Mouse (Mus musculus): Measurements from ENCODE around the gene Snrnp25. TPM values are rescaled to one million over a fixed set of nuclear protein-coding genes. Genes with fewer than 3 reads are reported as not detected.

Gene Snrnp25
- 12.5 and 12.8 TPM in 2 replicates for total RNA-seq (2023)

DNA sequence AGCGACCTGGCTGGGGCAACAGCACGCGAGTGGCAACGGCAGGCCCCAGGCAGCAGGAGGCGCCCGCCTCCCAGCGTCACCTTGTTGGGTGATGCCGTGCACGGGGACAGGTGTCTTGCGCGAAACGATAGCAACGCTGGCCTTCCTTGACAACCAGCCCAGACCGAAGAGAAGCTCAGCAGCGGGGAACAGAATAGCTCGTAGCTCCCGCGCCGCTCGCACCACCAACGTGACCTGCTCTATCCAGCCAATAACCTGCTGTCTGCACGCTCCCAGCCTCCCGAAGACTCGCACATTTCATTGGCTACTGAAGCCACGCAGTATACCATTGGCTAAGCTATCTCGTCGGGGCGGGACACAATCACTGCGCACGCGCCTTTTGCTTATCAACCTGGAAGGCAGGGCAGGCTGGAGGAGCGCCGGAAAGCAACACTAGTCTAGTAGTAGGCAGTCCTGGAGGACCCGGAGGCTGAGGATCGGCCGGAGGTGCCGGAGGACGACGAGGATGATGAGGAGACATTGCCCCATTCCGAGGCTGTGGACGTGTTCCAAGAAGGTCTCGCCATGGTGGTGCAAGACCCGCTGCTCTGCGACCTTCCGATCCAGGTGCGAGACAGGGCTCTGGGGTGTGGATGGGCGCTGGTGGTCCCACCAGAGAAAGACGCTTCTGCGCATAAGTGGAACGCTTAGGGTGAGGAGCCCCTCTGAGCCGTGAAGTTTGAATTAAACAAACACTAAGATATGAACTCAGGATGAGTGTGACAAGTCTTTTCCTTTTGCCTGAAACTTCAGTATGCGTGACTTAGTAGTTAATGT is at the start of gene Snrnp25:
TSS of gene Snrnp25 (plus strand) at position 358 of the 816 bp plus-strand sequence.

DNA sequence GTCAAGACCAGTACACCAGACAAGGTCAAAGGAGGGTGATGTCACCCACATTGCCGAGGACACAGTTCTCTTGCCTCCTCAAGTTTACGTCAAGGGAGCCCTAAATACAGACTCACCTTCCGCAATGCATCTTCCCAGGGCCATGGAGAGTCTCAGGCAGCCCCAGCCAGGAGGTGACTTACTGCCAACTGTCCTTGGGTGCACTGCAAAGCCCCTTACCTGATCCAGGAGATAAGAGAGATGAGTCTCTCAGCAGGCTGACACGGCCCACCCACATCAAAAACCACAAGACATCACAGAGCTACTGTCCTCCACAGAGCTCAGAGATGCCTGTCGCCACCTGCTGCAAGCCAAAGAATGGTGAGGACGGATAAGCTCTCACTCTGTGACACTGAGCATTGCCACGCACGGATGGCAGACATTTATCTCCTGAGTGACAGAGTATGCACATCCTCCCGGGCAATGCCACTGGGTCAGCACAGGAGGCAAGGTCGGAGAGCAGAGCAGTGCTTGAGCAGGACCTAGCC is 5.1 kb upstream of the Snrnp25 start, which contains the start of gene Il9r:
TSS of gene Il9r (minus strand) at position 205 of the 527 bp plus-strand sequence.

GRCm38 (mm10) chr11:32221951-32222409 is 16.8 kb downstream of the Snrnp25 start, which contains the start of gene Rhbdf1:
Gene Rhbdf1 (minus strand): TSS chr11:32222300.

GRCm38 (mm10) chr11:32226124-32226871 is 21.1 kb downstream of the Snrnp25 start, which contains the start of gene Mpg:
Gene Mpg (plus strand): TSS chr11:32226505.

Other genes with a start within 250 kb of the Snrnp25 start
- gene 4930524B15Rik, start 239.8 kb upstream of the Snrnp25 start, total RNA-seq (2023), result not detected in 2 replicates
- 1.5 TPM in 1 of 2 replicates, not detected in the other for gene Nsg2, start 205.0 kb upstream of the Snrnp25 start, total RNA-seq (2023)
- not detected in 2 replicates for gene Il9r, start 5.1 kb upstream of the Snrnp25 start, total RNA-seq (2023)
- gene Rhbdf1, start 16.9 kb downstream of the Snrnp25 start, total RNA-seq (2023), result 0.69 and 1.0 TPM in 2 replicates
- 5.8 and 6.9 TPM in 2 replicates for gene Mpg, start 21.1 kb downstream of the Snrnp25 start, total RNA-seq (2023)
- gene Nprl3, start 62.3 kb downstream of the Snrnp25 start, total RNA-seq (2023), result 7.0 and 7.1 TPM in 2 replicates
- not detected in 2 replicates for gene Hba-x, start 71.0 kb downstream of the Snrnp25 start, total RNA-seq (2023)
- 79.8 and 144 TPM in 2 replicates for gene Hba-a1, start 78.1 kb downstream of the Snrnp25 start, total RNA-seq (2023)
- gene Hbq1b, start 81.5 kb downstream of the Snrnp25 start, total RNA-seq (2023), result not detected in 2 replicates
- gene Hba-a2, start 91.1 kb downstream of the Snrnp25 start, total RNA-seq (2023), result 60.7 and 91.7 TPM in 2 replicates
- not detected in 2 replicates for gene Hbq1a, start 94.7 kb downstream of the Snrnp25 start, total RNA-seq (2023)
- 2.2 and 4.0 TPM in 2 replicates for gene Sh3pxd2b, start 142.4 kb downstream of the Snrnp25 start, total RNA-seq (2023)
- 0.68 and 1.3 TPM in 2 replicates for gene Ubtd2, start 250.0 kb downstream of the Snrnp25 start, total RNA-seq (2023)

All from neutrophil, adult 65 days (primary cell).